Mouse (Mus musculus): ENCODE measurements around the gene Sult1c2.
"Not testable (repeated sequence)": the region's sequence is repeated elsewhere in the genome, so short reads cannot be mapped to it uniquely, and the experiment has no call there.

DNA sequence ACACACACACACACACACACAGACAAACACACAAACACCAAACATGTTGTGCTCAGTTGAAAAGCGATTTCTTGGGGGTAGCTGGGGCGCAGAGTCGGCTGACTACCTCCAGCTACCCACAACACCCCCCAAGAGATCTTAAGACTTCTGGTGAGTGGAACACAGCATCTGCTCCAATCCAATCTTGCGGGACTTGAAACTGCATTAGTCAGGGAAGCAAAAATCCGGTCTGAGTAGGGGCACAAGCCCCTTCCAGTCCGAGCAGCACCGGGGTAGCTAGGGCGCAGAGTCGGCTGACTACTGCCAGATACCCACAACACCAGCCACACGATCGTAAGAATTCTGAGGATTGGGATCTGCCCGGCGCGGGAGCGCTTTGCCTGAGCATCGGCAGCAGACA is 42.2 kb downstream of the Sult1c2 start:
- TF ChIP-seq USF1 (IDR thresholded peaks at IDR 0.05; ENCODE audit: low read depth); MAX (IDR thresholded peaks at IDR 0.05; ENCODE audit: low read depth); POLR2A (IDR thresholded peaks at IDR 0.05; ENCODE audit: insufficient read length, low read depth); TCF12 (IDR thresholded peaks at IDR 0.05; ENCODE audit: insufficient read depth, poor library complexity, severe bottlenecking); SRF (IDR thresholded peaks at IDR 0.05; ENCODE audit: control insufficient read depth, insufficient read length, low read depth): not testable (repeated sequence)

Data from myocyte (in vitro differentiated cells).